Comparison of ENCODE assay signal across 8 mouse cellular contexts in the genomic region with DNA sequence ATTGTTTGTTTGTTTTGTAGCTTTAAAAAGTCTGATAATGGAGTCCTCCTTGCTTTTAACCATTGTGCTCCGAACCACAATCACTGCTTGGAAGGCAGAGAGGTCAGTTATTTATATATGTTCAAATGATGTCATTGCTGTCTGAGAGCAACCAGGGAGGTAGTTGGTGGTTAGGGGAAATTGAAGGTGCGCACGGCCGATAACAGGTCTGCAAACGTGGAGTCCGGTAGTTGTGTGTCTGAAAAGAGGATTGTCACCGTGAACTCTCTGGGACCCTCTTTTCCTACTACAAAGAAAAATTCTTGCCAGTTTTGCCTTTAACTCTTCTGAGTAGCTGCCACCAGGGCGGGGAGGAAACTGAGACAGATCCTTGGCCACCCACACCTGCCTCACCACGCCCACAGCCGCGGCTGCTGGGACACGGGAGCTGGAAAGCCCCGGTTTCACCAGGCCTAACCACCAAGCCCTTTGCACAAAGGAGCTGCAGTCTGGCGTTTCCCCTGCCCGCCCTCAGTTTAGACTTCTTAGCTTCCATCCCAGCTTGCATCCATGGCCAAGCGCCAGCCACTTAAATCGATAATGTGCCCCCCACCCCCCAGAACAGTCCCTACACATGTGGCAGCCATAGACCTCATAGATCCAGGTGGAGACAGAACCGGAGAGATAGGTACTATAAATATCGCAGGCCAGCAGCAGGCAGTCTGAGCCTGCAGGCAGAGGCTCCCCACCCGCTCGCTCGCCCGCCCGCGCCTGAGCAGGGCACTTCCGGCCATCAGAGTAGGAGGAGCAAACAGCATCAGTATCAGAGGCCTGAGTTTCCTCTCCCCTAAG.
DNase-seq lines count a peak whose midpoint lies in the region; ATAC-seq lines count a peak whose summit lies in the region.

No protein-coding gene starts in this region.

- no peaks in the 10 kb centered on the region for H3K36me3 ChIP-seq in embryonic facial prominence, embryonic 10.5 days (replicated peaks)
- no peaks in the 10 kb centered on the region for H3K36me3 ChIP-seq in heart, embryonic 13.5 days
- H3K36me3 ChIP-seq in kidney, embryonic 15.5 days: no peaks in the 10 kb centered on the region
- no peaks in the 10 kb centered on the region for H3K36me3 ChIP-seq in lung, embryonic 15.5 days
- H3K36me3 ChIP-seq in neural tube, embryonic 14.5 days (ENCODE audit: control insufficient read depth, insufficient read depth, low read length): no peaks in the 10 kb centered on the region

- H3K9me3 ChIP-seq in embryonic facial prominence, embryonic 10.5 days: no peaks in the 10 kb centered on the region
- H3K9me3 ChIP-seq in heart, embryonic 13.5 days: no peaks in the 10 kb centered on the region
- H3K9me3 ChIP-seq in kidney, embryonic 15.5 days (replicated peaks): no peaks in the 10 kb centered on the region
- H3K9me3 ChIP-seq in lung, embryonic 15.5 days: no peaks in the 10 kb centered on the region
- H3K9me3 ChIP-seq in neural tube, embryonic 14.5 days (ENCODE audit: control insufficient read depth, low read length): no peaks in the 10 kb centered on the region

- H3K4me3 ChIP-seq in embryonic facial prominence, embryonic 10.5 days: peak overlapping the region; percentile 69
- H3K4me3 ChIP-seq in heart, embryonic 13.5 days: peak overlapping the region; percentile 56
- H3K4me3 ChIP-seq in kidney, embryonic 15.5 days (replicated peaks): peak overlapping the region; percentile 53
- peak overlapping the region; percentile 19; the same call in 1 of the 2 replicates for H3K4me3 ChIP-seq in lung, embryonic 15.5 days
- no peak overlapping the region for H3K4me3 ChIP-seq in neural tube, embryonic 14.5 days (ENCODE audit: low read depth, low read length)

- DNase-seq in layer of hippocampus, adult 11-12 months (ENCODE audit: low spot score): peak; percentile 65
- DNase-seq in layer of hippocampus, postnatal 14 days (ENCODE audit: low spot score in 2 of 2): no peak
- peak; percentile 83 for DNase-seq in embryonic facial prominence, embryonic 10.5 days (ENCODE audit: low spot score)
- DNase-seq in thymus, postnatal 25 days: peak; percentile 82

- 0 out of 2 replicates have a peak, but pooled peaks have one; percentile 40 for ATAC-seq in heart, embryonic 13.5 days (ENCODE audit: extremely low read depth, insufficient number of reproducible peaks, low FRiP score, low TSS enrichment)
- ATAC-seq in kidney, embryonic 15.5 days (replicated peaks; ENCODE audit: low FRiP score): peak; percentile 53; the same call in 1 of the 2 replicates
- ATAC-seq in lung, embryonic 15.5 days (ENCODE audit: borderline replicate concordance, extremely low read depth, low FRiP score, low TSS enrichment): peak; percentile 44; the same call in 1 of the 2 replicates
- peak; percentile 62; the same call in 1 of the 2 replicates for ATAC-seq in neural tube, embryonic 14.5 days (ENCODE audit: low read depth)

- WGBS in embryonic facial prominence, embryonic 10.5 days: 22% methylated on average over 26 of the region's 26 CpGs
- WGBS in heart, embryonic 13.5 days: 8% methylated on average over 26 of the region's 26 CpGs
- WGBS in kidney, embryonic 15.5 days: 24% methylated on average over 26 of the region's 26 CpGs
- 17% methylated on average over 26 of the region's 26 CpGs for WGBS in lung, embryonic 15.5 days
- 29% methylated on average over 26 of the region's 26 CpGs for WGBS in neural tube, embryonic 14.5 days

- H3K9ac ChIP-seq in heart, embryonic 13.5 days: peak overlapping the region; percentile 88
- peak overlapping the region; percentile 59 for H3K9ac ChIP-seq in kidney, embryonic 15.5 days
- peak overlapping the region; percentile 38 for H3K9ac ChIP-seq in lung, embryonic 15.5 days
- H3K9ac ChIP-seq in neural tube, embryonic 14.5 days (replicated peaks; ENCODE audit: low read depth, low read length): peak overlapping the region; percentile 29; the same call in 1 of the 2 replicates

- H3K4me2 ChIP-seq in heart, embryonic 13.5 days: peak overlapping the region; percentile 84
- peak overlapping the region; percentile 84 for H3K4me2 ChIP-seq in kidney, embryonic 15.5 days
- H3K4me2 ChIP-seq in lung, embryonic 15.5 days: peak overlapping the region; percentile 79
- peak overlapping the region; percentile 43 for H3K4me2 ChIP-seq in neural tube, embryonic 14.5 days (ENCODE audit: low read depth, low read length)

- peaks cover 60% of the 10 kb centered on the region for H3K4me1 ChIP-seq in embryonic facial prominence, embryonic 10.5 days
- H3K4me1 ChIP-seq in heart, embryonic 13.5 days: peaks cover 60% of the 10 kb centered on the region
- peaks cover 53% of the 10 kb centered on the region for H3K4me1 ChIP-seq in kidney, embryonic 15.5 days
- H3K4me1 ChIP-seq in lung, embryonic 15.5 days: peaks cover 34% of the 10 kb centered on the region
- H3K4me1 ChIP-seq in neural tube, embryonic 14.5 days (ENCODE audit: control insufficient read depth, insufficient read depth, low read length): peaks cover 18% of the 10 kb centered on the region

- peak overlapping the region; percentile 87 for H3K27ac ChIP-seq in embryonic facial prominence, embryonic 10.5 days (replicated peaks)
- peak overlapping the region; percentile 98 for H3K27ac ChIP-seq in heart, embryonic 13.5 days (replicated peaks)
- peak overlapping the region; percentile 89 for H3K27ac ChIP-seq in kidney, embryonic 15.5 days
- H3K27ac ChIP-seq in lung, embryonic 15.5 days: peak overlapping the region; percentile 92
- H3K27ac ChIP-seq in neural tube, embryonic 14.5 days (ENCODE audit: low read depth, low read length): peak overlapping the region; percentile 22; the same call in 1 of the 2 replicates

- H3K27me3 ChIP-seq in embryonic facial prominence, embryonic 10.5 days (replicated peaks; ENCODE audit: low read depth, poor library complexity, severe bottlenecking): peaks cover 25% of the 10 kb centered on the region
- H3K27me3 ChIP-seq in heart, embryonic 13.5 days (replicated peaks): no peaks in the 10 kb centered on the region
- H3K27me3 ChIP-seq in kidney, embryonic 15.5 days: peaks cover 5% of the 10 kb centered on the region
- H3K27me3 ChIP-seq in lung, embryonic 15.5 days: no peaks in the 10 kb centered on the region
- no peaks in the 10 kb centered on the region for H3K27me3 ChIP-seq in neural tube, embryonic 14.5 days (ENCODE audit: control insufficient read depth, insufficient read depth, low read length)

Comparison
In these comparisons a context has a peak if more than half of its experiments do, and no peak if none do; other contexts are left out.
1. DNase-seq: peak in layer of hippocampus, adult 11-12 months (single experiment), embryonic facial prominence, embryonic 10.5 days (single experiment) and thymus, postnatal 25 days (single experiment); none in layer of hippocampus, postnatal 14 days (0 of 2).
2. H3K27ac ChIP-seq: peak in every context shown above with its lines; median percentile 98 in heart, embryonic 13.5 days; 92 in lung, embryonic 15.5 days; 89 in kidney, embryonic 15.5 days; 87 in embryonic facial prominence, embryonic 10.5 days; 22 in neural tube, embryonic 14.5 days.
3. H3K9ac ChIP-seq: peak in every context shown above with its lines; median percentile 88 in heart, embryonic 13.5 days; 59 in kidney, embryonic 15.5 days; 38 in lung, embryonic 15.5 days; 29 in neural tube, embryonic 14.5 days.
4. Peak in every context shown above with its lines, with median percentiles within 50 percentile points of each other: ATAC-seq and H3K4me2 ChIP-seq.